Mouse (Mus musculus) T-helper 17 cell (primary cell): ENCODE data around the gene Mefv.

Experiments used
- in situ Hi-C, 2 experiments: fragments of 300-600 bp; cut with MboI, MseI; formaldehyde crosslinking; loops; 1 replicate in 1 of 2; 2 replicates in 1 of 2; pipeline ENCODE4 v1.15.1; 2025; ENCODE audit warnings: high pct_unique_total_duplicates in 2 of 2

Gene Mefv

DNA sequence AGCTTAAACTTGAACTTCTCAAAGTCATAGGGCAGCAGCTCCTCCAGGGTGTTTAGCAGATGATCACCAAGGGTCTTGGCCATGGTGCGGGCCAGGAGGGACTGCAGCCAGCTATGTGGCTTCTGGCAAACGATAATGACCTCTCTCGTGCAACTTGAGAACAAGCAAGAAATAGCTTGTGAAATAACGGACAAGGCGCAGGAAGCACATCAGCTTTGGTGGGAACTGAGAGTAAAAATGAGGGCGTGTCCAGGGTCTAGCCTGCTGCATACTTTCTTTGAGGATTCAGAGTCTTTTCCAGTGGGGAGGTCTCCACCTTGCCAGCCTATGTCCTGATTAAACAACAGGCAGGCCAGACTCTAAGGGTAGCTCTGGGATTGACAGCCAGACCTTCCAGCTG is at the start of gene Mefv:
Mefv (minus strand) TSS at position 118 of the 400 bp plus-strand sequence.
- in situ Hi-C loops: loop anchor here in 1 of 2 experiments (10.0 kb wide), 1 partner anchor 1097 kb away; no protein-coding TSS in a partner anchor

DNA sequence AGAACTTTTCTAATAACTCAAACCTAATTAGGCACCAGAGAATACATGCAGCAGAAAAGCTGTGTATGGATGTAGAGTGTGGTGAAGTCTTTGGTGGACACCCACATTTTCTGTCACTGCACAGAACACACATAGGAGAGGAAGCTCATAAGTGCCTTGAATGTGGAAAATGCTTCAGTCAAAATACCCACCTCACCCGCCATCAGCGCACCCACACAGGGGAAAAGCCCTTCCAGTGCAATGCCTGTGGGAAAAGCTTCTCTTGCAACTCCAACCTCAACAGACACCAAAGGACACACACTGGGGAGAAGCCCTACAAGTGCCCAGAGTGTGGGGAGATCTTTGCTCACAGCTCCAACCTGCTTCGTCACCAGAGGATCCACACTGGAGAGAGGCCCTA is 31.1 kb upstream of the Mefv start:
- in situ Hi-C loops: loop anchor here in 1 of 2 experiments (5.0 to 25.0 kb wide), 4 partner anchors 98 to 1488 kb away; partner anchors contain the start of genes 1700037C18Rik, Alg1, Cluap1 and Naa60

GRCm38 (mm10) chr16:3745656-3746055 is 27.8 kb upstream of the Mefv start:
- in situ Hi-C loops: loop anchor here in 1 of 2 experiments (5.0 to 25.0 kb wide), 4 partner anchors 102 to 1492 kb away; partner anchors contain the start of genes 1700037C18Rik, Alg1, Cluap1 and Naa60

GRCm38 (mm10) chr16:3744186-3744700 is 26.3 kb upstream of the Mefv start:
- in situ Hi-C loops: loop anchor here in 1 of 2 experiments (5.0 to 25.0 kb wide), 4 partner anchors 131 to 1493 kb away; partner anchors contain the start of genes 1700037C18Rik, Alg1, Cluap1 and Naa60

- in situ Hi-C loops: loop anchor here in 1 of 2 experiments (5.0 to 25.0 kb wide), 4 partner anchors 131 to 1494 kb away; partner anchors contain the start of genes 1700037C18Rik, Alg1, Cluap1 and Naa60
Measured at GRCm38 (mm10) chr16:3743503-3744185, 25.7 kb upstream of the Mefv start, which contains the start of gene Zfp263. TSS of gene Zfp263 (plus strand) at chr16:3744093.

DNA sequence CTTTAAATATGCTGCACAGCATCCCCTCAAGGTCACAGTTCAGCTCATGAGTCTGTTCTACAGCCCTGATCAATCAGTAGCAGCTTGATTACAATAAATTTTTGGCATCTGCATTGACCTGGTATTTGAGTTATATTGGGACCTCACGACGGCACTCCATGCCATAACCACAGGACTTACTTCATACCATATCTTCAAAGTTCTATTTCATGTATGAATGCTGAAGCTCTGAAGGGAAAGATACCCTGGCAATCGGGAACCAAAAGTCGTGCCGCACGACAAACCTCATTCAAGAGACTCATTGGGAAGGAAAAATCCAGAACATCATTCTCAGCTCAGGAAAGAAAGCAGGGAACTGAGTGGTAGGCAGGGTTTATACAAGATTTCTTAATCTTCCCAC is 24.6 kb upstream of the Mefv start:
- in situ Hi-C loops: loop anchor here in 1 of 2 experiments (5.0 to 25.0 kb wide), 4 partner anchors 132 to 1495 kb away; partner anchors contain the start of genes 1700037C18Rik, Alg1, Cluap1 and Naa60

GRCm38 (mm10) chr16:3733198-3733732 is 15.4 kb upstream of the Mefv start:
- in situ Hi-C loops: loop anchor here in 1 of 2 experiments (25.0 kb wide), 1 partner anchor 1504 kb away; the partner anchor contains the start of gene Alg1

DNA sequence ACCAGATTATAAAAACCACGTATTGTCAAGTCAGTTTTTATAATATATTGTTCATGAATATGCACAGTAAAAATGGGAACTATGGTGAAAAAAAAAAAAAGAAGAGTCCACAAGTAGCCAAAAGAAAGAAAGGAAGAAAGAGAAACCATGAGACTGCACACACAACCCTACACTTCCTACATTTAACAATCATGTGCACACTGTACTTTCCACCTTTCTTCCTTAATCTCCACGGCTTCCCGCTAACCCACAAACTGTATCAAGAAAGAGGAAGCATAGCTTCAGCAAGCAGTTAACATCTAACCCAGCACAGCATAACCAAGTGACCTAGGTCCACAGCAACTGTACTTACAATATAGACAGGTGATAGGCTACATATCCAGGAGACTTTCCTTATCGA is 14.7 kb upstream of the Mefv start:
- in situ Hi-C loops: loop anchor here in 1 of 2 experiments (25.0 kb wide), 1 partner anchor 1505 kb away; the partner anchor contains the start of gene Alg1

DNA sequence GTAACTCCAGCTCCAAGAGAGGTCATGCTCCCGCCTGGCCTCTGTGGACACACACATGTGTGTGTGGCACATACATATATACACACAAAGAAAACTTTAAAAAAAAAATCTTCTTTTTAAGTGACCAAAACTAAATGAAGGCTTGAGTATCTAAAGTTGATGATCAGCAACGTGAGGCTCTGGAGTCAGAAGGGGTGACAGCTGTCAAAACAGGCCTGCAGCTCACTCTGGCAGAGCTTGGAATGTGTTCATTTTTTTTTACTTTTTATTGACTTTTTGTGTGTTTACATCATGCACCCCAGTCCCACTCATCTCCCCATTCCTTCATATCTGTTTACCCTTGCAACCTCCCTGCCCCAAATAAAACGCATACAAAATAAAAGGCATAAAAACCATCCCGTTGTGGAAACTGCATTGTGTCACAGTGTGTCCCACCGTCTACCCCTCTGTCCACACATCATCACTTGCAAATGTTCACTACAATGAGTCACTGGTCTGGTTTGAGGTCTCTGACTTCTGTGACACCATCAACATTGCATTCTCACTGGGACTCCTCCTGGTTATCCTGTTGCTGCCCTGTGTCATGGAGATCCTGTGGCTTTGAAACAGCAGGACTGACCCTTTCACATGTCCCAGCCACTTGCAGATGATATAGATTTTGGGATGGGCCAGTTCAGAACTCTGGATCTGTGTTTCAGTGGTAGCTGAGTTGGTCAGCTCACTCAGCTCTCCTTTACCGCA is 10.3 kb upstream of the Mefv start:
- in situ Hi-C loops: loop anchor here in 1 of 2 experiments (25.0 kb wide), 1 partner anchor 1509 kb away; the partner anchor contains the start of gene Alg1

DNA sequence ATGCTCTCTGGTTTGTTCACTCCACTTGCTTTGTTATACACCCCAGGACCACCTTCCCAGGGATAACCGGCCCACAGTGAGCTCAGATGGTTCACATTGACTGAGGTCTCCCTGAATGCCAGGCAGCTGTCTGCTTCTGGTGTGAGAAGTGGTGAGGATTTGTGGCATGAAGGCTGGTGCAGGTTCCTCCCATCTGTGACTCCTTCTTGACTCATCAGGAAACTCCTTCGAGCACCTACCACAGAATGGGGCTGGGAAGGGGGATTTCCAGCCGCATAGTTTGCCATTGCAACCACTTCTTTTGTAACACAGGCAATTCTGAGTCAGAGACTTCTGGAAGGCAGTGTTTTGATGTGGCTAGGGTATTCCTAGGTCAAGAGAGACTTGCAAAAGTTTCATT is 5.3 kb upstream of the Mefv start:
- in situ Hi-C loops: no loop called here

- in situ Hi-C loops: loop anchor here in 1 of 2 experiments (10.0 kb wide), 1 partner anchor 1100 kb away; no protein-coding TSS in a partner anchor
Measured at GRCm38 (mm10) chr16:3714731-3715130, 3.2 kb downstream of the Mefv start.

DNA sequence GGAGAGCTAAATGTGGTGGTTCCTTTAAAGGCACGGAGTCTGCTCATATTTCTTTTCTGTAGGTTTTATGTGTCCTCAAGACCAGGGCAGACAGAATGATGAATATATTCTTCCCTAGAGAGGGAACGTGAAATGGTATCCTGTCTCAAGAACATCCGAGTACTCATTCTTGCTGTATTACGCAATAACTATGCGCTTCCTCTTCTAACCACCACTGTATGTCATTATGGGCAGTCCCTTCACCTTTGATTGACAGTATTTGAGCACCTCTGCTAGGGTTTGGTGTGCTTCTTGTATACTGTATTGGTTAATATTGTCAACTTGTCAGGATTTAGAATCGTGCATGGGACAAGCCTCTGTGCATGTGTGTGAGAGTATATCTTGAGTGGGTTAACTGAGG is 11.2 kb downstream of the Mefv start:
- in situ Hi-C loops: no loop called here

- in situ Hi-C loops: no loop called here
Measured at GRCm38 (mm10) chr16:3700893-3701292, 17.0 kb downstream of the Mefv start.

DNA sequence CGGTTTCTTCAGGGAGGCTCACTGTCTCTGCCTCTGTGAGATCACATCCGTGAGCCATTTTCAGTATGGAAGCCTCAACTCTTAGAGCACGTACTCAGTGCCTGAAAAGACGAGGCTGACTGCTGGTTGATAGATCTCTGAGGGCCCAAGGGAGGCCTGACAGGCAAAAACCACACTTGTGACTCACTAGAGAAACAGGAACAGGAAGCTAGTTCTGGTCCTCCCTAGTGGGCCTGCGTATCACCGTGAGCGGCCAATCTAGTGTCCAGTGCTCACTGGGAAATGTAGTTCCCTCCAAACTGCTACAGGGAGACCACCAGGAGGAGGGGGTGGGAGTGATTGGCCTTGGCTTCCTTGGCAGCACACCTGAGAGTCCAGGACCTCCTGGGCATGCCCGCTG is 18.6 kb downstream of the Mefv start:
- in situ Hi-C loops: no loop called here

DNA sequence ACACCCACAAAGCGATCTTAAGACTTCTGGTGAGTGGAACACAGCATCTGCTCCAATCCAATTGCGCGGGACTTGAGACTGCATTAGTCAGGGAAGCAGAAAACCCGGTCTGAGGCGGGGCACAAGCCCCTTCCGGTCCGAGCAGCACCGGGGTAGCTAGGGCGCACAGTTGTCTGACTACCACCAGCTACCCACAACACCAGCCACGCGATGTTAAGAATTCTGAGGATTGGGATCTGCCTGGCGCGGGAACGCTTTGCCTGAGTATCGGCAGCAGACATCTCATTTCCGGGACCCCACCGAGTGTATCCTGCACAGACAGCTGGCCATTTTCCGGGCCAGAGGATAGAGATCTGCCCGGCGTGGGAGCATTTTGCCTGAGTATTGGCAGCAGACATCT is 28.3 kb downstream of the Mefv start:
- in situ Hi-C loops: loop anchor here in 1 of 2 experiments (5.0 kb wide), 1 partner anchor 67 kb away; no protein-coding TSS in a partner anchor
